Mouse (Mus musculus) CH12.LX (cell line): Measurements from ENCODE around the gene Rassf5. TPM values are rescaled to one million over a fixed set of nuclear protein-coding genes. Genes with fewer than 3 reads are reported as not detected.

ENCODE experiments used
- DNase-seq: peaks from one replicate; pipeline ENCODE4 v3.0.0-alpha.2; 2013; ENCODE audit errors: extremely low read depth
- H3K27ac ChIP-seq: 2 replicates; pipeline ENCODE4 v1.5.1; 2012; ENCODE audit warnings: low read depth, mild to moderate bottlenecking, control low read depth, moderate library complexity; ENCODE audit not compliant: insufficient read depth
- H3K27me3 ChIP-seq: replicated peaks from 2 replicates; pipeline ENCODE3; 2012; ENCODE audit warnings: inconsistent platforms
- H3K36me3 ChIP-seq, 2 experiments: replicated peaks in 1 of 2; 2 replicates each; pipeline versions ENCODE3 to v1.6.1; 2012; ENCODE audit warnings: inconsistent platforms in 1 of 2, low read length in 1 of 2, mild to moderate bottlenecking in 1 of 2, mixed read lengths in 1 of 2, moderate library complexity in 1 of 2; ENCODE audit not compliant: control insufficient read depth in 1 of 2, insufficient read depth in 1 of 2
- H3K4me1 ChIP-seq, 2 experiments: 2 replicates each; pipeline ENCODE4 v1.6.1; 2012; ENCODE audit warnings: inconsistent platforms in 1 of 2, moderate library complexity in 1 of 2; ENCODE audit not compliant: insufficient read depth in 2 of 2, control insufficient read depth in 1 of 2
- H3K4me2 ChIP-seq: 2 replicates; pipeline ENCODE4 v1.6.1; 2012; ENCODE audit warnings: low read depth, mild to moderate bottlenecking, control low read depth; ENCODE audit not compliant: poor library complexity, insufficient read depth, severe bottlenecking
- H3K4me3 ChIP-seq, 3 experiments: fragments of 150-350 bp in 1 of 3; sonication (generic) in 1 of 3; replicated peaks in 1 of 3; 2 replicates each; pipeline versions ENCODE3 to v1.5.1; 2011 to 2012; ENCODE audit warnings: low read depth in 2 of 3, low read length in 2 of 3, mild to moderate bottlenecking in 2 of 3, moderate library complexity in 2 of 3, control low read depth in 1 of 3, improper control_type of control experiment in 1 of 3, inconsistent platforms in 1 of 3, mixed read lengths in 1 of 3; ENCODE audit not compliant: poor library complexity in 1 of 3
- H3K79me2 ChIP-seq: replicated peaks from 2 replicates; pipeline ENCODE4 v1.6.1; 2012; ENCODE audit warnings: mild to moderate bottlenecking, moderate library complexity; ENCODE audit not compliant: control insufficient read depth, poor library complexity, insufficient read depth, severe bottlenecking; ENCODE audit errors: extremely low read depth
- H3K9ac ChIP-seq: 2 replicates; pipeline ENCODE4 v1.6.1; 2012; ENCODE audit warnings: low read depth, mild to moderate bottlenecking, control low read depth, moderate library complexity; ENCODE audit not compliant: insufficient read depth
- H3K9me3 ChIP-seq: replicated peaks from 2 replicates; pipeline ENCODE3; 2012; ENCODE audit warnings: low read length, inconsistent platforms, mixed read lengths
- BHLHE40 ChIP-seq: IDR thresholded peaks from 2 replicates; pipeline ENCODE4 v1.6.1; 2011; ENCODE audit warnings: mild to moderate bottlenecking, low read depth, low read length, improper control_type of control experiment
- CHD2 ChIP-seq: IDR thresholded peaks from 2 replicates; pipeline ENCODE4 v1.6.1; 2011; ENCODE audit warnings: low read length, improper control_type of control experiment
- CTCF ChIP-seq, 2 experiments: IDR thresholded peaks in 1 of 2; conservative IDR thresholded peaks in 1 of 2; 2 replicates each; pipeline ENCODE4 v1.5.1; 2011 to 2012; ENCODE audit warnings: low read depth in 2 of 2, low read length in 2 of 2, improper control_type of control experiment in 1 of 2, inconsistent platforms in 1 of 2, mild to moderate bottlenecking in 1 of 2, moderate library complexity in 1 of 2
- ELF1 ChIP-seq: IDR thresholded peaks from 2 replicates; pipeline ENCODE4 v1.6.1; 2014; ENCODE audit warnings: low read depth, mild to moderate bottlenecking, inconsistent platforms, low read length, improper control_type of control experiment
- EP300 ChIP-seq: IDR thresholded peaks from 2 replicates; pipeline ENCODE4 v1.6.1; 2011; ENCODE audit warnings: low read length, improper control_type of control experiment
- ETS1 ChIP-seq: conservative IDR thresholded peaks from 2 replicates; pipeline ENCODE4 v1.6.1; 2012; ENCODE audit warnings: low read depth, mild to moderate bottlenecking, inconsistent platforms, low read length, improper control_type of control experiment, moderate library complexity
- GABPA ChIP-seq: IDR thresholded peaks from 2 replicates; pipeline ENCODE4 v1.6.1; 2012; ENCODE audit warnings: low read depth, low read length, improper control_type of control experiment, inconsistent platforms; ENCODE audit not compliant: insufficient replicate concordance
- HCFC1 ChIP-seq: IDR thresholded peaks from 2 replicates; pipeline ENCODE4 v1.6.1; 2012; ENCODE audit warnings: low read depth, mild to moderate bottlenecking, inconsistent platforms, low read length, improper control_type of control experiment
- IRF4 ChIP-seq: IDR thresholded peaks from 2 replicates; pipeline ENCODE4 v1.6.1; 2014; ENCODE audit warnings: low read depth, mild to moderate bottlenecking, inconsistent platforms, low read length, improper control_type of control experiment
- JUN ChIP-seq: IDR thresholded peaks from 2 replicates; pipeline ENCODE4 v1.6.1; 2011; ENCODE audit warnings: low read depth, mild to moderate bottlenecking, low read length, improper control_type of control experiment, moderate library complexity; ENCODE audit not compliant: insufficient read depth
- JUND ChIP-seq: conservative IDR thresholded peaks from 2 replicates; pipeline ENCODE4 v1.6.1; 2011; ENCODE audit warnings: low read depth, low read length, improper control_type of control experiment
- KAT2A ChIP-seq: IDR thresholded peaks from 2 replicates; pipeline ENCODE4 v1.6.1; 2012; ENCODE audit warnings: low read length, improper control_type of control experiment, inconsistent platforms; ENCODE audit not compliant: insufficient replicate concordance
- MAZ ChIP-seq: IDR thresholded peaks from 2 replicates; pipeline ENCODE4 v1.6.1; 2012; ENCODE audit warnings: low read depth, mild to moderate bottlenecking, inconsistent platforms, low read length, improper control_type of control experiment, moderate library complexity
- MEF2A ChIP-seq: IDR thresholded peaks from 2 replicates; pipeline ENCODE4 v1.6.1; 2014; ENCODE audit warnings: low read depth, mild to moderate bottlenecking, inconsistent platforms, low read length, improper control_type of control experiment, borderline replicate concordance
- MXI1 ChIP-seq: IDR thresholded peaks from 2 replicates; pipeline ENCODE4 v1.6.1; 2011; ENCODE audit warnings: mild to moderate bottlenecking, low read depth, low read length, improper control_type of control experiment
- MYC ChIP-seq: IDR thresholded peaks from 2 replicates; pipeline ENCODE4 v1.6.1; 2011; ENCODE audit warnings: low read depth, mild to moderate bottlenecking, improper control_type of control experiment, low read length
- NELFE ChIP-seq: IDR thresholded peaks from 2 replicates; pipeline ENCODE4 v1.6.1; 2011; ENCODE audit warnings: low read depth, low read length, improper control_type of control experiment
- PAX5 ChIP-seq: IDR thresholded peaks from 2 replicates; pipeline ENCODE4 v1.6.1; 2012; ENCODE audit warnings: low read length, inconsistent platforms, mixed read lengths
- POLR2A ChIP-seq: IDR thresholded peaks from 2 replicates; pipeline ENCODE4 v1.6.1; 2011; ENCODE audit warnings: low read depth, mild to moderate bottlenecking, improper control_type of control experiment, low read length
- POLR2AphosphoS2 ChIP-seq: IDR thresholded peaks from 2 replicates; pipeline ENCODE4 v1.6.1; 2011; ENCODE audit warnings: low read depth, low read length, improper control_type of control experiment
- RAD21 ChIP-seq: IDR thresholded peaks from 2 replicates; pipeline ENCODE4 v1.6.1; 2011; ENCODE audit warnings: low read depth, mild to moderate bottlenecking, low read length, improper control_type of control experiment, moderate library complexity
- RCOR1 ChIP-seq: conservative IDR thresholded peaks from 2 replicates; pipeline ENCODE4 v1.6.1; 2012; ENCODE audit warnings: low read depth, mild to moderate bottlenecking, inconsistent platforms, low read length, improper control_type of control experiment
- SIN3A ChIP-seq: IDR thresholded peaks from 2 replicates; pipeline ENCODE4 v1.6.1; 2012; ENCODE audit warnings: low read length, improper control_type of control experiment, inconsistent platforms
- SMC3 ChIP-seq: IDR thresholded peaks from 2 replicates; pipeline ENCODE4 v1.6.1; 2011; ENCODE audit warnings: low read depth, low read length, improper control_type of control experiment
- TBP ChIP-seq: conservative IDR thresholded peaks from 2 replicates; pipeline ENCODE4 v1.6.1; 2011; ENCODE audit warnings: low read depth, low read length, improper control_type of control experiment
- TCF12 ChIP-seq: IDR thresholded peaks from 2 replicates; pipeline ENCODE4 v1.6.1; 2014; ENCODE audit warnings: low read depth, mild to moderate bottlenecking, inconsistent platforms, low read length, improper control_type of control experiment
- UBTF ChIP-seq: IDR thresholded peaks from 2 replicates; pipeline ENCODE4 v1.6.1; 2012; ENCODE audit warnings: low read depth, mild to moderate bottlenecking, inconsistent platforms, low read length, improper control_type of control experiment, moderate library complexity
- USF1 ChIP-seq: IDR thresholded peaks from 2 replicates; pipeline ENCODE4 v1.6.1; 2014; ENCODE audit warnings: low read depth, mild to moderate bottlenecking, inconsistent platforms, low read length, improper control_type of control experiment
- USF2 ChIP-seq: conservative IDR thresholded peaks from 2 replicates; pipeline ENCODE4 v1.6.1; 2011; ENCODE audit warnings: low read depth, low read length, improper control_type of control experiment
- ZC3H11A ChIP-seq: IDR thresholded peaks from 2 replicates; pipeline ENCODE4 v1.6.1; 2012; ENCODE audit warnings: low read depth, mild to moderate bottlenecking, inconsistent platforms, low read length, improper control_type of control experiment
- dilution Hi-C: fragments of 300-500 bp; cut with MboI; formaldehyde crosslinking; loops from 2 replicates; pipeline ENCODE4 v1.14.3; 2020; ENCODE audit warnings: low sequenced_read_pairs; ENCODE audit not compliant: extremely low pct_unique_long_range_greater_than_20kb, extremely low pct_ligation_motif_present
- in situ Hi-C: fragments of 300-500 bp; cut with MboI; formaldehyde crosslinking; loops from 3 replicates; pipeline ENCODE4 v1.14.3; 2019; ENCODE audit warnings: low sequenced_read_pairs, low pct_ligation_motif_present, low pct_unique_long_range_greater_than_20kb, mixed read lengths
- polyA plus RNA-seq: library from polyadenylated mRNA; unstranded; fragments of >175 nt; gene quantifications from 2 replicates; pipeline ENCODE4 v1.2.1, GENCODE M21; 2012; ENCODE audit warnings: low read depth; ENCODE audit not compliant: insufficient read length
- total RNA-seq, 2 experiments: library from RNA; depleted of rRNA; stranded (reverse); fragments of 300-350 nt in 1 of 2; fragments of >200 nt in 1 of 2; gene quantifications; 2 replicates each; pipeline ENCODE4 v1.2.3; 2012 to 2014

Rassf5 gene
- total and polyA plus RNA-seq, 3 experiments, result 11.5 to 32.1 (median 16.3) TPM

- Histone ChIP-seq H3K27ac (no peak overlapping the region), H3K27me3 (no peaks in the 10 kb centered on the region), H3K4me3 (no peak overlapping the region), H3K9ac (no peak overlapping the region), H3K36me3 (no peaks in the 10 kb centered on the region), H3K79me2 (no peaks in the 10 kb centered on the region), H3K9me3 (no peaks in the 10 kb centered on the region), H3K4me2 (no peak overlapping the region), H3K4me1 (peaks cover 18 to 33% of the 10 kb centered on the region in 2 experiments)
- in situ Hi-C loops, result no loop called here
- TF ChIP-seq EP300 (no peak), HCFC1 (no peak), ETS1 (no peak), IRF4 (no peak), ELF1 (no peak), MAZ (no peak), RCOR1 (no peak), SMC3 (no peak), RAD21 (no peak), POLR2AphosphoS2 (no peak), JUND (no peak), GABPA (no peak), JUN (no peak), SIN3A (no peak)
- dilution Hi-C loops, result no loop called here
- no peak for DNase-seq
Observed at GRCm38 (mm10) chr1:131206342-131206741, 38.7 kb downstream of the Rassf5 start.

GRCm38 (mm10) chr1:131204461-131204860, 40.6 kb downstream of the Rassf5 start:
- TF ChIP-seq ELF1, result no peak
- no peak for TF ChIP-seq CTCF (conservative IDR thresholded peaks at IDR 0.05 in 1 of 2, IDR thresholded peaks at IDR 0.05 in 1 of 2; ENCODE audit: low read depth in 2 of 2, low read length in 2 of 2)
- no peak for TF ChIP-seq USF1
- TF ChIP-seq MXI1, result no peak
- TF ChIP-seq ETS1, result peak; percentile 70
- TF ChIP-seq CHD2, result no peak
- TF ChIP-seq UBTF, result no peak
- no peak for TF ChIP-seq SMC3
- no peak; the same call in 1 of the 2 replicates for TF ChIP-seq MEF2A
- peak; percentile 45; the same call in 1 of the 2 replicates for TF ChIP-seq MYC
- no peak for TF ChIP-seq ZC3H11A
- TF ChIP-seq RCOR1, result no peak
- peak; percentile 31; the same call in 1 of the 2 replicates for TF ChIP-seq POLR2A
- no peak for TF ChIP-seq MAZ
- TF ChIP-seq JUND, result peak; percentile 92
- peak; percentile 89 for TF ChIP-seq JUN
- no peak for TF ChIP-seq USF2
- peak; percentile 83 for TF ChIP-seq EP300
- TF ChIP-seq NELFE, result no peak
- TF ChIP-seq BHLHE40, result peak; percentile 45; the same call in 1 of the 2 replicates
- peak; percentile 46; the same call in 1 of the 2 replicates for TF ChIP-seq TCF12
- no peak for TF ChIP-seq PAX5
- peak; percentile 30; the same call in 1 of the 2 replicates for TF ChIP-seq SIN3A
- 0 out of 2 replicates have a peak, but pooled peaks have one; percentile 49 for TF ChIP-seq TBP
- no peak for TF ChIP-seq KAT2A
- in situ Hi-C loops, result no loop called here
- peak; percentile 69 for DNase-seq
- Histone ChIP-seq H3K9ac (no peak overlapping the region), H3K4me3 (no peak overlapping the region), H3K27ac (no peak overlapping the region; the same call in 1 of the 2 replicates), H3K79me2 (no peaks in the 10 kb centered on the region), H3K27me3 (no peaks in the 10 kb centered on the region), H3K36me3 (no peaks in the 10 kb centered on the region), H3K4me1 (peaks cover 30 to 49% of the 10 kb centered on the region in 2 experiments), H3K4me2 (peak overlapping the region; percentile 21; the same call in 1 of the 2 replicates), H3K9me3 (no peaks in the 10 kb centered on the region)
- dilution Hi-C loops, result no loop called here
